Mouse (Mus musculus): ENCODE results near the gene Bmpr1b.
A peak's percentile ranks its signal among the peaks of the same experiment; 100 is the strongest.

Bmpr1b gene

GRCm38 (mm10) chr3:142106227-142106626 lies 63.0 kb downstream of the Bmpr1b start:
- no peak for DNase-seq

- DNase-seq = no peak
Measured at GRCm38 (mm10) chr3:142104027-142104805, 65.0 kb downstream of the Bmpr1b start.

- DNase-seq = no peak
Measured at GRCm38 (mm10) chr3:142103622-142104021, 65.6 kb downstream of the Bmpr1b start.

- DNase-seq = peak; percentile 56
Measured at GRCm38 (mm10) chr3:142099151-142099550, 70.1 kb downstream of the Bmpr1b start.

GRCm38 (mm10) chr3:142094049-142094448 lies 75.2 kb downstream of the Bmpr1b start:
- peak; percentile 55 for DNase-seq

- no peak for DNase-seq
Measured at GRCm38 (mm10) chr3:142089684-142090083, 79.5 kb downstream of the Bmpr1b start.

- DNase-seq = no peak
Measured at GRCm38 (mm10) chr3:142085938-142086337, 83.3 kb downstream of the Bmpr1b start.

- DNase-seq = peak; percentile 46
Measured at GRCm38 (mm10) chr3:142084091-142084490, 85.1 kb downstream of the Bmpr1b start.

GRCm38 (mm10) chr3:142077723-142078302 lies 91.4 kb downstream of the Bmpr1b start:
- no peak for DNase-seq

GRCm38 (mm10) chr3:142071601-142072000 lies 97.6 kb downstream of the Bmpr1b start:
- DNase-seq = no peak

- DNase-seq = no peak
Measured at GRCm38 (mm10) chr3:142066792-142067346, 102.4 kb downstream of the Bmpr1b start.

GRCm38 (mm10) chr3:142065111-142065510 lies 104.1 kb downstream of the Bmpr1b start:
- no peak for DNase-seq

GRCm38 (mm10) chr3:142063536-142064226 lies 105.5 kb downstream of the Bmpr1b start:
- peak; percentile 80 for DNase-seq

GRCm38 (mm10) chr3:142061267-142061666 lies 108.0 kb downstream of the Bmpr1b start:
- no peak for DNase-seq

- DNase-seq = peak; percentile 17
Measured at GRCm38 (mm10) chr3:142059890-142060289, 109.3 kb downstream of the Bmpr1b start.

GRCm38 (mm10) chr3:142050681-142051080 lies 118.5 kb downstream of the Bmpr1b start:
- no peak for DNase-seq

GRCm38 (mm10) chr3:142049610-142050009 lies 119.6 kb downstream of the Bmpr1b start:
- no peak for DNase-seq

GRCm38 (mm10) chr3:142049093-142049492 lies 120.1 kb downstream of the Bmpr1b start:
- DNase-seq = no peak

GRCm38 (mm10) chr3:142048493-142048892 lies 120.7 kb downstream of the Bmpr1b start:
- DNase-seq = no peak

- peak; percentile 45 for DNase-seq
Measured at GRCm38 (mm10) chr3:142043463-142043862, 125.8 kb downstream of the Bmpr1b start.

- no peak for DNase-seq
Measured at GRCm38 (mm10) chr3:142043006-142043405, 126.2 kb downstream of the Bmpr1b start.

- DNase-seq = no peak
Measured at GRCm38 (mm10) chr3:142040345-142040744, 128.9 kb downstream of the Bmpr1b start.

GRCm38 (mm10) chr3:142034160-142034559 lies 135.1 kb downstream of the Bmpr1b start:
- peak; percentile 6 for DNase-seq

All from embryo, embryonic 11 days (tissue).